Mouse (Mus musculus) mouse trophoblast stem cell (cell line): Measurements from ENCODE around the gene Smtnl2.

Experiments used
- in situ Hi-C, 2 experiments: fragments of 300-500 bp; cut with MseI, MboI; formaldehyde crosslinking; loops; 2 replicates in 1 of 2; 3 replicates in 1 of 2; pipeline ENCODE4 v1.15.1; 2025

Gene Smtnl2

GRCm38 (mm10) chr11:72362347-72362741 lies 49.2 kb downstream of the Smtnl2 start, which contains the start of gene Tekt1:
Gene Tekt1, minus strand, starts transcription at chr11:72362442.
- in situ Hi-C loops: no loop called here

- in situ Hi-C loops: no loop called here
Observed at GRCm38 (mm10) chr11:72361385-72362346, 49.8 kb downstream of the Smtnl2 start.

- in situ Hi-C loops: loop anchor here (5.0 kb wide), 1 partner anchor 207 kb away; no protein-coding TSS in a partner anchor
Observed at GRCm38 (mm10) chr11:72354971-72355728, 56.4 kb downstream of the Smtnl2 start.

GRCm38 (mm10) chr11:72353186-72353585 lies 58.3 kb downstream of the Smtnl2 start:
- in situ Hi-C loops: loop anchor here (5.0 kb wide), 1 partner anchor 209 kb away; no protein-coding TSS in a partner anchor

GRCm38 (mm10) chr11:72352272-72352671 lies 59.2 kb downstream of the Smtnl2 start:
- in situ Hi-C loops: loop anchor here (5.0 kb wide), 1 partner anchor 210 kb away; no protein-coding TSS in a partner anchor

GRCm38 (mm10) chr11:72349652-72350051 lies 61.9 kb downstream of the Smtnl2 start:
- in situ Hi-C loops: loop anchor here (5.0 to 10.0 kb wide), 2 partner anchors 125 to 213 kb away; no protein-coding TSS in a partner anchor

GRCm38 (mm10) chr11:72349016-72349415 lies 62.5 kb downstream of the Smtnl2 start:
- in situ Hi-C loops: loop anchor here in 1 of 2 experiments (10.0 kb wide), 1 partner anchor 124 kb away; no protein-coding TSS in a partner anchor

GRCm38 (mm10) chr11:72348563-72348962 lies 63.0 kb downstream of the Smtnl2 start:
- in situ Hi-C loops: loop anchor here in 1 of 2 experiments (10.0 kb wide), 1 partner anchor 124 kb away; no protein-coding TSS in a partner anchor

GRCm38 (mm10) chr11:72344486-72344885 lies 67.0 kb downstream of the Smtnl2 start:
- in situ Hi-C loops: loop anchor here (5.0 to 10.0 kb wide), 2 partner anchors 83 to 120 kb away; no protein-coding TSS in a partner anchor

GRCm38 (mm10) chr11:72343904-72344303 lies 67.6 kb downstream of the Smtnl2 start:
- in situ Hi-C loops: loop anchor here (5.0 to 10.0 kb wide), 2 partner anchors 83 to 119 kb away; no protein-coding TSS in a partner anchor

- in situ Hi-C loops: loop anchor here (5.0 to 10.0 kb wide), 2 partner anchors 84 to 118 kb away; no protein-coding TSS in a partner anchor
Observed at GRCm38 (mm10) chr11:72343238-72343625, 68.3 kb downstream of the Smtnl2 start.

GRCm38 (mm10) chr11:72342549-72343237 lies 68.8 kb downstream of the Smtnl2 start:
- in situ Hi-C loops: loop anchor here (5.0 to 10.0 kb wide), 2 partner anchors 85 to 118 kb away; no protein-coding TSS in a partner anchor

GRCm38 (mm10) chr11:72339716-72340115 lies 71.8 kb downstream of the Smtnl2 start:
- in situ Hi-C loops: loop anchor here (5.0 to 10.0 kb wide), 2 partner anchors 88 to 115 kb away; no protein-coding TSS in a partner anchor
